Mouse (Mus musculus): ENCODE measurements around the gene Gnb1. TPM values are rescaled to one million over a fixed set of nuclear protein-coding genes. Genes with fewer than 3 reads are reported as not detected.

Gene Gnb1
- polyA plus RNA-seq, 1 experiment from 2014 or later = 85.9 TPM

DNA sequence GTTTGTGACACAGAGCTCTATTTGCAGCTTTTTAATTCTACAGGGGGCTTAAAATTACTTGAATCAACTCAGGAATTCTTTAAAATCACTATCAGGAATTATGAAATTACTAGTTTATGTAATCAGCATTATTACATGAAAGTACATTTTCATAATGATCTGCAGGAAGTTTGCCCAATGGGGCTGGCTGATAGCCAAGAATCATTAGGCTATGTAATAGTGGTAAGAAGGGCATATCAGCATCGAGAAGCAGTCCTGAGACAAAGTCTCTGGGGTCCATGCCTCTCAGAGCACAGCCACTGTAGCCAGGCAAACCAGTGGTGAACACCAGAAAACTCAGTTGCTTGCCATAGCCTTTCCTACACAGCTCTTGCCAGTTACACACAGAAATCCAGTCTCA is 102.6 kb downstream of the Gnb1 start:
- no peaks in the 10 kb centered on the region for H3K27me3 ChIP-seq (ENCODE audit: control insufficient read depth, insufficient read depth, low read depth, low read length)
- H3K36me3 ChIP-seq (ENCODE audit: control insufficient read depth, insufficient read depth) = no peaks in the 10 kb centered on the region; the same call in 1 of the 2 replicates
- ATAC-seq (ENCODE audit: low read depth) = no peak
- H3K9me3 ChIP-seq (replicated peaks; ENCODE audit: control insufficient read depth, low read length) = no peaks in the 10 kb centered on the region
- 28% methylated on average over 1 of the region's 1 CpGs for WGBS (ENCODE audit: insufficient replicate concordance)
- no peak overlapping the region for H3K9ac ChIP-seq (ENCODE audit: low read depth, low read length)
- H3K27ac ChIP-seq (ENCODE audit: low read length) = no peak overlapping the region
- no peak overlapping the region for H3K4me2 ChIP-seq (ENCODE audit: low read depth, low read length)
- no peak overlapping the region for H3K4me3 ChIP-seq (ENCODE audit: low read depth, low read length)
- H3K4me1 ChIP-seq (ENCODE audit: control insufficient read depth, low read depth, low read length) = peaks cover 15% of the 10 kb centered on the region

- ATAC-seq (ENCODE audit: low read depth) = no peak
- H3K27me3 ChIP-seq (ENCODE audit: control insufficient read depth, insufficient read depth, low read depth, low read length) = no peaks in the 10 kb centered on the region
- H3K4me2 ChIP-seq (ENCODE audit: low read depth, low read length) = no peak overlapping the region
- H3K36me3 ChIP-seq (ENCODE audit: control insufficient read depth, insufficient read depth) = no peaks in the 10 kb centered on the region; the same call in 1 of the 2 replicates
- no peaks in the 10 kb centered on the region for H3K9me3 ChIP-seq (replicated peaks; ENCODE audit: control insufficient read depth, low read length)
- WGBS (ENCODE audit: insufficient replicate concordance) = 60% methylated on average over 3 of the region's 3 CpGs
- H3K27ac ChIP-seq (ENCODE audit: low read length) = no peak overlapping the region
- H3K9ac ChIP-seq (ENCODE audit: low read depth, low read length) = no peak overlapping the region
- no peak overlapping the region for H3K4me3 ChIP-seq (ENCODE audit: low read depth, low read length)
- peaks cover 21% of the 10 kb centered on the region for H3K4me1 ChIP-seq (ENCODE audit: control insufficient read depth, low read depth, low read length)
Measured at GRCm38 (mm10) chr4:155595777-155596176, 104.6 kb downstream of the Gnb1 start.

- Histone ChIP-seq H3K27me3 (ENCODE audit: control insufficient read depth, insufficient read depth, low read depth, low read length) (no peaks in the 10 kb centered on the region), H3K9me3 (replicated peaks; ENCODE audit: control insufficient read depth, low read length) (no peaks in the 10 kb centered on the region), H3K4me2 (ENCODE audit: low read depth, low read length) (no peak overlapping the region), H3K4me3 (ENCODE audit: low read depth, low read length) (no peak overlapping the region), H3K27ac (ENCODE audit: low read length) (no peak overlapping the region), H3K36me3 (ENCODE audit: control insufficient read depth, insufficient read depth) (no peaks in the 10 kb centered on the region), H3K4me1 (ENCODE audit: control insufficient read depth, low read depth, low read length) (peaks cover 22% of the 10 kb centered on the region), H3K9ac (ENCODE audit: low read depth, low read length) (no peak overlapping the region)
- ATAC-seq (ENCODE audit: low read depth) = no peak
- 40% methylated on average over 5 of the region's 5 CpGs for WGBS (ENCODE audit: insufficient replicate concordance)
Measured at GRCm38 (mm10) chr4:155596606-155597005, 105.4 kb downstream of the Gnb1 start.

DNA sequence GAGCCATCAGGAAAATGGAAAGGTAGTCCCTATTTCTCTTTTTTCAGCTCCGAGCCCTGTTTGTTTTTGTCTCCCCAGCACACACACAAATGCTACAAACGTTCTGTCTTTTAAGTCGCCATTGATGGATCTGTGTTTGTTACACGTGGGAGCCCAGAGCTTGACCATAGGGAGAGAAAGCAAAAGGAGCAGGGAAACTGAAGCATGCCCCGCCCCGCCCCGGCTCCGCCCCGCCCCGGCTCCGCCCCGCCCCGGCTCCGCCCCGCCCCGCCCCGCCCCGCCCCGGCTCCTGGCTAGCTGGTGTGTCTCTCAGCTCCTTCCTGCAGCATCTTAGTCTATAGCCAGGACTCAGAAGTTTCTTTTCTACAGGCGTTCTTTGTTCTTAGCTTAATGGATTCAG is 107.4 kb downstream of the Gnb1 start:
- Histone ChIP-seq H3K4me1 (ENCODE audit: control insufficient read depth, low read depth, low read length) (peaks cover 34% of the 10 kb centered on the region), H3K9ac (ENCODE audit: low read depth, low read length) (no peak overlapping the region), H3K4me2 (ENCODE audit: low read depth, low read length) (no peak overlapping the region), H3K36me3 (ENCODE audit: control insufficient read depth, insufficient read depth) (no peaks in the 10 kb centered on the region), H3K4me3 (ENCODE audit: low read depth, low read length) (no peak overlapping the region), H3K9me3 (replicated peaks; ENCODE audit: control insufficient read depth, low read length) (no peaks in the 10 kb centered on the region), H3K27me3 (ENCODE audit: control insufficient read depth, insufficient read depth, low read depth, low read length) (no peaks in the 10 kb centered on the region), H3K27ac (ENCODE audit: low read length) (no peak overlapping the region)
- no peak for ATAC-seq (ENCODE audit: low read depth)
- WGBS (ENCODE audit: insufficient replicate concordance) = 20% methylated on average over 20 of the region's 20 CpGs

GRCm38 (mm10) chr4:155599901-155600825 is 109.0 kb downstream of the Gnb1 start:
- peak overlapping the region; percentile 96 for H3K4me3 ChIP-seq (ENCODE audit: low read depth, low read length)
- no peak overlapping the region for H3K9ac ChIP-seq (ENCODE audit: low read depth, low read length)
- no peaks in the 10 kb centered on the region for H3K27me3 ChIP-seq (ENCODE audit: control insufficient read depth, insufficient read depth, low read depth, low read length)
- H3K36me3 ChIP-seq (ENCODE audit: control insufficient read depth, insufficient read depth) = no peaks in the 10 kb centered on the region
- H3K4me1 ChIP-seq (ENCODE audit: control insufficient read depth, low read depth, low read length) = peaks cover 40% of the 10 kb centered on the region
- H3K4me2 ChIP-seq (ENCODE audit: low read depth, low read length) = peak overlapping the region; percentile 88
- H3K9me3 ChIP-seq (replicated peaks; ENCODE audit: control insufficient read depth, low read length) = no peaks in the 10 kb centered on the region
- H3K27ac ChIP-seq (ENCODE audit: low read length) = peak overlapping the region; percentile 95; the same call in 1 of the 2 replicates
- no peak for ATAC-seq (ENCODE audit: low read depth)
- 55% methylated on average over 11 of the region's 11 CpGs for WGBS (ENCODE audit: insufficient replicate concordance)

DNA sequence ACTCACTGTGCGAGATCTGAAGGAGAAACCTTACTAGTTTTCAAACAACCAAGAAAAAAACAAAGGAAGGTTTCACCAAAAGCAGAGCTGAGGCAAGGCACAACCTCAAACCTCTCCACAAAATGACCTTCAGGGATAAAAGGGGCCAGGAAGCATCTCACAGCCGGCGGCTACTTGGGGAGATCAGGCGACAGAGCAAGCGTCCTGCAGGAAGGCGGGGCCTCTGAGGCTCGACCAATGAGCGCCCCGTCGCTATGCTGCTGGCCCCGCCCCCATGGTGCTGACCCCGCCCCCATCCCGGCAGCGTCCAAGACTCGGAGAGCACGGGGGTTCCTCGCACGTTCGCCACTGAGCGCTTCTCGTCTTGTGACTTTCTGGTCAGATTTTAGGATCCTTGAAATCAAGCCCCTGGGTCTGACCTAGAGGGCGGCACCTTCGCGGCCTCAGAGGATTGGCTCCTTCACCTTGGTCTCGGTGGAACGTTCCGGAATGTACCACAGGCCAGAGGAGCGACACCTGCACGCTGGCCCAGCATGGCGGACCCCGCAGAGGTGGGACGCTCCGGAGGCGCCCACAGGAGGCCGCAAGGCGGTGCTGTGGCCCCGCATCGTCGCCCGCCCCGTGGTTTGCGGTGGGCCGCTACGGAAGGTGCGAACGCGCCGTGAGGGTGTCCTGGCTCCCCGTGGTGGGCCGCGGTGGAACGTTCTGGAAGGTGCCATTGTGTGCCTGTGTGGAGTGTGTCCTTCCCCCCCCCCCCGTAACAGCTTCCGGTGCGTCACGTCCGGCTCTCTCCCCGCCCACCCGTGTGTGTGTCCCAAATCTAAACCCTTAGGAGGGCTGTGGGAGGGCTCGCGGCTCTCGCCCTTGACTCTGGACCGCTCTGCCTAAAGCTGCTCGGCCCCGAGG is 110.2 kb downstream of the Gnb1 start, which contains the start of gene Slc35e2:
Gene Slc35e2 (plus strand): TSS at position 326 of the 906 bp plus-strand sequence.
- Histone ChIP-seq H3K4me2 (ENCODE audit: low read depth, low read length) (peak within 1 kb of the TSS; percentile 88), H3K4me1 (ENCODE audit: control insufficient read depth, low read depth, low read length) (peaks cover 38% of the 10 kb centered on the region), H3K36me3 (ENCODE audit: control insufficient read depth, insufficient read depth) (no peaks in the 10 kb centered on the region), H3K27ac (ENCODE audit: low read length) (peak within 1 kb of the TSS; percentile 95), H3K27me3 (ENCODE audit: control insufficient read depth, insufficient read depth, low read depth, low read length) (no peaks in the 10 kb centered on the region), H3K4me3 (ENCODE audit: low read depth, low read length) (peak within 1 kb of the TSS; percentile 96), H3K9me3 (replicated peaks; ENCODE audit: control insufficient read depth, low read length) (no peaks in the 10 kb centered on the region), H3K9ac (ENCODE audit: low read depth, low read length) (peak within 1 kb of the TSS; percentile 91)
- WGBS (ENCODE audit: insufficient replicate concordance) = under 1% methylated on average over 64 of the region's 65 CpGs
- ATAC-seq (ENCODE audit: low read depth) = peak; percentile 92

GRCm38 (mm10) chr4:155601997-155602456 is 110.9 kb downstream of the Gnb1 start:
- Histone ChIP-seq H3K36me3 (ENCODE audit: control insufficient read depth, insufficient read depth) (no peaks in the 10 kb centered on the region), H3K27ac (ENCODE audit: low read length) (peak overlapping the region; percentile 95), H3K4me3 (ENCODE audit: low read depth, low read length) (peak overlapping the region; percentile 96), H3K9ac (ENCODE audit: low read depth, low read length) (peak overlapping the region; percentile 91), H3K9me3 (replicated peaks; ENCODE audit: control insufficient read depth, low read length) (no peaks in the 10 kb centered on the region), H3K27me3 (ENCODE audit: control insufficient read depth, insufficient read depth, low read depth, low read length) (no peaks in the 10 kb centered on the region), H3K4me1 (ENCODE audit: control insufficient read depth, low read depth, low read length) (peaks cover 32% of the 10 kb centered on the region), H3K4me2 (ENCODE audit: low read depth, low read length) (peak overlapping the region; percentile 88)
- ATAC-seq (ENCODE audit: low read depth) = peak; percentile 12
- under 1% methylated on average over 31 of the region's 31 CpGs for WGBS (ENCODE audit: insufficient replicate concordance)

DNA sequence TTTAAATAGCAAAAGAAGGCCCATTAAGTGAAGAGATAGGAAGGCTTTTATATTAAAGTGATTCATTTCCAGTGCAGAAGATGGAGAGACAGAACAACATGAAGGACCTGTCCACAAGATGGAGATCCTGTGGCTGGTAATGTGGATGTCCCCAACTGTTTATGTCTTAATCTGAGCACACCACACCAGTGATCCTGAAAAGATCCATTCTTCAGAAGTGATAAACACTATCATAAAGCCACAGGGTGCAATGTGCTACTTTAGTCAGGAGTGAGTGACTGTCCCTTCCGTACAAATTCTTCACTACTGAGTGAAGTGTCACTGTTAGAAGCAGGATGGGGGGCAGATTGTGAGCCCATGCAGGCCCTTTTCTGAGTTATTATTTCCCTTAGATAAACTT is 111.6 kb downstream of the Gnb1 start:
- Histone ChIP-seq H3K9me3 (replicated peaks; ENCODE audit: control insufficient read depth, low read length) (no peaks in the 10 kb centered on the region), H3K4me2 (ENCODE audit: low read depth, low read length) (peak overlapping the region; percentile 88), H3K27ac (ENCODE audit: low read length) (peak overlapping the region; percentile 95), H3K36me3 (ENCODE audit: control insufficient read depth, insufficient read depth) (no peaks in the 10 kb centered on the region), H3K27me3 (ENCODE audit: control insufficient read depth, insufficient read depth, low read depth, low read length) (no peaks in the 10 kb centered on the region), H3K4me1 (ENCODE audit: control insufficient read depth, low read depth, low read length) (peaks cover 32% of the 10 kb centered on the region), H3K9ac (ENCODE audit: low read depth, low read length) (peak overlapping the region; percentile 91), H3K4me3 (ENCODE audit: low read depth, low read length) (peak overlapping the region; percentile 96)
- WGBS (ENCODE audit: insufficient replicate concordance) = 28% methylated on average over 1 of the region's 1 CpGs
- no peak for ATAC-seq (ENCODE audit: low read depth)

All from liver, embryonic 16.5 days (tissue).